Mouse (Mus musculus) heart, embryonic 11.5 days (tissue): Measurements from ENCODE around the gene Erg. TPM values are rescaled to one million over a fixed set of nuclear protein-coding genes. Genes with fewer than 3 reads are reported as not detected.

Experiments used
- ATAC-seq: fragments of 200-750 bp; cut with Nextera tagmentation; replicated peaks from 2 replicates; pipeline ENCODE4 v1.8.0; 2017; ENCODE audit warnings: moderate library complexity; ENCODE audit not compliant: insufficient number of reproducible peaks, low FRiP score, low TSS enrichment
- H3K27ac ChIP-seq: fragments of 300-500 bp; sonication (generic); 2 replicates; pipeline ENCODE4 v1.5.1; 2014; ENCODE audit warnings: mild to moderate bottlenecking, low read depth, low read length
- H3K27me3 ChIP-seq: fragments of 300-500 bp; sonication (generic); 2 replicates; pipeline ENCODE4 v1.6.1; 2014; ENCODE audit warnings: mild to moderate bottlenecking, low read length, mixed read lengths; ENCODE audit not compliant: control insufficient read depth, insufficient read depth
- H3K36me3 ChIP-seq: fragments of 300-500 bp; sonication (generic); 2 replicates; pipeline ENCODE4 v1.6.1; 2014; ENCODE audit warnings: mild to moderate bottlenecking, low read length, moderate library complexity, mixed read lengths; ENCODE audit not compliant: control insufficient read depth, insufficient read depth
- H3K4me1 ChIP-seq: fragments of 300-500 bp; sonication (generic); 2 replicates; pipeline ENCODE4 v1.6.1; 2014; ENCODE audit warnings: low read length; ENCODE audit not compliant: control insufficient read depth, insufficient read depth
- H3K4me2 ChIP-seq: fragments of 300-500 bp; sonication (generic); 2 replicates; pipeline ENCODE4 v1.6.1; 2014; ENCODE audit warnings: mild to moderate bottlenecking, moderate library complexity
- H3K4me3 ChIP-seq: fragments of 300-500 bp; sonication (generic); 2 replicates; pipeline ENCODE4 v1.5.1; 2014; ENCODE audit warnings: low read depth, low read length
- H3K9ac ChIP-seq: fragments of 300-500 bp; sonication (generic); 2 replicates; pipeline ENCODE4 v1.6.1; 2014; ENCODE audit warnings: mild to moderate bottlenecking, low read depth, low read length, moderate library complexity
- H3K9me3 ChIP-seq: fragments of 300-500 bp; sonication (generic); replicated peaks from 2 replicates; pipeline ENCODE4 v1.6.1; 2016; ENCODE audit warnings: low read length; ENCODE audit not compliant: control insufficient read depth
- WGBS: fragments of 180-500 bp; shearing (Covaris S2); extraction: QIAGEN DNeasy Blood & Tissue Kit; methylation state at CpG from one replicate; pipeline ENCODE4 v1.1.7; 2014; ENCODE audit not compliant: insufficient replicate concordance; 5-methylcytosine and 5-hydroxymethylcytosine counted together
- polyA plus RNA-seq: library from polyadenylated mRNA; unstranded; fragments of >200 nt; fragmentation: Nextera tagmentation; extraction: Ambion mirVana; gene quantifications from 2 replicates; pipeline ENCODE4 v1.2.1, GENCODE M21; 2014

Gene Erg
- polyA plus RNA-seq, 1 experiment from 2014 or later, result 4.8 TPM

GRCm38 (mm10) chr16:95348555-95348954, 237.8 kb downstream of the Erg start:
- H3K27me3 ChIP-seq, result no peaks in the 10 kb centered on the region
- H3K9me3 ChIP-seq, result no peaks in the 10 kb centered on the region
- no peak overlapping the region for H3K4me3 ChIP-seq
- no peak for ATAC-seq
- H3K9ac ChIP-seq, result no peak overlapping the region
- peaks cover 41% of the 10 kb centered on the region for H3K4me1 ChIP-seq
- no peak overlapping the region for H3K27ac ChIP-seq
- H3K36me3 ChIP-seq, result no peaks in the 10 kb centered on the region
- 78% methylated on average over 9 of the region's 9 CpGs for WGBS
- no peak overlapping the region for H3K4me2 ChIP-seq

- Histone ChIP-seq H3K4me2 (peak overlapping the region; percentile 47), H3K9me3 (no peaks in the 10 kb centered on the region), H3K27me3 (no peaks in the 10 kb centered on the region), H3K4me3 (0 out of 2 replicates have a peak overlapping the region, but pooled peaks have one; percentile 12), H3K27ac (peak overlapping the region; percentile 80), H3K9ac (no peak overlapping the region; the same call in 1 of the 2 replicates), H3K4me1 (peaks cover 35% of the 10 kb centered on the region), H3K36me3 (no peaks in the 10 kb centered on the region)
- WGBS, result 1% methylated on average over 3 of the region's 3 CpGs
- peak; percentile 82 for ATAC-seq
Measured at GRCm38 (mm10) chr16:95347202-95347601, 239.2 kb downstream of the Erg start.

GRCm38 (mm10) chr16:95345882-95346281, 240.5 kb downstream of the Erg start:
- H3K9me3 ChIP-seq, result no peaks in the 10 kb centered on the region
- 0 out of 2 replicates have a peak overlapping the region, but pooled peaks have one; percentile 29 for H3K27ac ChIP-seq
- no peak for ATAC-seq
- H3K9ac ChIP-seq, result no peak overlapping the region
- no peaks in the 10 kb centered on the region for H3K27me3 ChIP-seq
- peaks cover 38% of the 10 kb centered on the region for H3K4me1 ChIP-seq
- 5% methylated on average over 7 of the region's 7 CpGs for WGBS
- H3K4me2 ChIP-seq, result peak overlapping the region; percentile 9; the same call in 1 of the 2 replicates
- H3K4me3 ChIP-seq, result no peak overlapping the region
- H3K36me3 ChIP-seq, result no peaks in the 10 kb centered on the region

- no peaks in the 10 kb centered on the region for H3K27me3 ChIP-seq
- H3K4me1 ChIP-seq, result peaks cover 41% of the 10 kb centered on the region
- no peak overlapping the region for H3K4me3 ChIP-seq
- no peak for ATAC-seq
- no peaks in the 10 kb centered on the region for H3K9me3 ChIP-seq
- no peak overlapping the region for H3K27ac ChIP-seq
- no peak overlapping the region for H3K4me2 ChIP-seq
- 57% methylated on average over 10 of the region's 10 CpGs for WGBS
- 0 out of 2 replicates have a peak overlapping the region, but pooled peaks have one; percentile 2 for H3K9ac ChIP-seq
- no peaks in the 10 kb centered on the region for H3K36me3 ChIP-seq
Measured at GRCm38 (mm10) chr16:95344961-95345360, 241.4 kb downstream of the Erg start.

DNA sequence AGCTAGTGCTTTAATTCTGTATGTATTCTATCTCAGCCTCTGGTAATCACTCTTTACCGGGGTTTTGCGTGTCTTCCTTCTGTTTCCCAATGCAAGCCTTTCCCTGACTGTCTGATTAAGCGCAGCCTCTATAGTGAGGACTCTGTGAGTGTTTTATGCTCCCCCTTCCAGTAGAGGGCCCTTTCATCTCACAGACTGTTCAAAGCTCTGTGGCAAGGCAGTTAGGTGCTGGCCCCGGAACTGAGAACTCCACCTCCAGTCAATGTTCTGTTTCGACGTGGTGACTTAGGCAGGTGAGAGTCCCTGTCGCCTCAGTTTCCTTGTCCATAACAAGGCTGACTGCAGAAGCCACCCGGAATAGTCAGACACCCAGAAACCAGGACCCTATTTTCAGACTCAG, 244.4 kb downstream of the Erg start:
- Histone ChIP-seq H3K27me3 (no peaks in the 10 kb centered on the region), H3K36me3 (no peaks in the 10 kb centered on the region), H3K9me3 (no peaks in the 10 kb centered on the region), H3K9ac (no peak overlapping the region), H3K4me2 (no peak overlapping the region), H3K4me3 (no peak overlapping the region), H3K27ac (no peak overlapping the region), H3K4me1 (peaks cover 17% of the 10 kb centered on the region)
- ATAC-seq, result no peak
- 63% methylated on average over 8 of the region's 8 CpGs for WGBS

- Histone ChIP-seq H3K4me3 (no peak overlapping the region), H3K27ac (peak overlapping the region; percentile 29; the same call in 1 of the 2 replicates), H3K9ac (no peak overlapping the region), H3K36me3 (no peaks in the 10 kb centered on the region), H3K9me3 (no peaks in the 10 kb centered on the region), H3K4me1 (peaks cover 10% of the 10 kb centered on the region), H3K27me3 (no peaks in the 10 kb centered on the region), H3K4me2 (peak overlapping the region; percentile 32)
- no peak; the same call in 1 of the 2 replicates for ATAC-seq
- 31% methylated on average over 28 of the region's 28 CpGs for WGBS
Measured at GRCm38 (mm10) chr16:95340885-95341791, 245.3 kb downstream of the Erg start.

GRCm38 (mm10) chr16:95332159-95332558, 254.2 kb downstream of the Erg start:
- Histone ChIP-seq H3K9me3 (no peaks in the 10 kb centered on the region), H3K9ac (no peak overlapping the region), H3K27me3 (no peaks in the 10 kb centered on the region), H3K27ac (no peak overlapping the region), H3K4me3 (no peak overlapping the region), H3K36me3 (no peaks in the 10 kb centered on the region), H3K4me2 (no peak overlapping the region), H3K4me1 (no peaks in the 10 kb centered on the region)
- WGBS, result 71% methylated on average over 5 of the region's 5 CpGs
- no peak for ATAC-seq

DNA sequence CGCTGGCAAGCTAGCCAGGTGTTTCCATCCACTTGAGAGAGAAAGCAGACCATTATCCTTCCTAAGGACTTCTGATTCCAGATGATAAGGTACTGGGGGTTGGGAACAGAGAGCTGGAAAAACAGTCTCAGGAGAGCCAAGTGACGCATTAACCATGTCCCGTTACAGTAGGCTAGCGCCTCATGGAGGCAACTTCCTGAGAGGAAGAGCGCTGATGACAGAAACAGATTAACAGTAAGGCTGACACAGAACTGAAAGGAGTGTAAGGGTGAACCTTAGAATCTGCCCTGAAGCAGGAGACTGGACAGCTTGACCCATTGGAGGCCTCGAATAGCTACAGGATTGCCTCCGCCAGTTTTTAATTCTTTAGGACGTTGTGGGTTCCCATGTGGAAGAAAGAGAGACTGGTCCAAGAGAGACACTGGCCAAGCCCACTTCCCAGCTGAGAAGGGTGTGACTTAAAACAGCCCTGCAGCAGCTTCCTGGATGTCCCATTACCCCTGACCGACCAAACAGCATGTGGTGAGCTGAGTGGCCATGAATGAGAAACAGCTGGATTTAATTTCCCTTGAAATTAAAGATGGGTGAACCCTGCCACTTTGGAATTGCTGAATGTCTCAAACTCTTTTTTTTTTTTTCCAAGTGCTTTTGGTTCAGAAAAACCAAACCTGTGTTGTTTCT, 264.3 kb downstream of the Erg start:
- no peak overlapping the region for H3K27ac ChIP-seq

More for the DNA sequence above, 264.3 kb downstream of the Erg start:
- Histone ChIP-seq H3K36me3 (no peaks in the 10 kb centered on the region), H3K4me3 (no peak overlapping the region), H3K9me3 (no peaks in the 10 kb centered on the region), H3K9ac (no peak overlapping the region), H3K4me1 (no peaks in the 10 kb centered on the region), H3K27me3 (no peaks in the 10 kb centered on the region), H3K4me2 (no peak overlapping the region)
- no peak for ATAC-seq
- 42% methylated on average over 9 of the region's 9 CpGs for WGBS
